Mouse (Mus musculus): ENCODE measurements around the gene Slc22a8. TPM values are rescaled to one million over a fixed set of nuclear protein-coding genes. Genes with fewer than 3 reads are reported as not detected.

The Slc22a8 gene
- total and polyA plus RNA-seq, 3 experiments = not detected

DNA sequence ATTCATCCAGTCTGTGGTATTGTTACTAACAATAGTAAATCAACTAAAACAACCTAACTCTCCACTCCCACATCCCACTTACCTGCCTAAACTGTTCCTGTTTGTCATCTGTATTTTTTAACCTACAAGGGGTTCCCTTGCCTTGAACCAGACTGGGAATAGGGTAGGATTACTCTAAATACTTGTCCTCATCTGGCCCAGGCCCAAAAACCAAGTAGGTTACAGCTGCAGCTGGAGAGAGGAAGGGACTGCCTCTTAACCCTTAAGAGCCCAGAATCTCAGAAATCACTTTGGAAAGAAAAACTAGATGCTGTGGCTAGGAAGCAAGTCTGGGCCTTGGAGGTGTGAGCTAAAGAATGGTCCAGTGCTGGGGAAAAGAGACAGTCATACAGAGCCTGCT lies 64.8 kb downstream of the Slc22a8 start:
- in situ Hi-C loops (cut with MboI; ENCODE audit: low pct_ligation_motif_present, low pct_unique_long_range_greater_than_20kb, low sequenced_read_pairs) (no loop called here), dilution Hi-C loops (cut with MboI; ENCODE audit: extremely low pct_ligation_motif_present, extremely low pct_unique_long_range_greater_than_20kb, low sequenced_read_pairs) (no loop called here)
- TF ChIP-seq MEF2A (IDR thresholded peaks at IDR 0.05; ENCODE audit: borderline replicate concordance, low read depth, low read length) = no peak
- TF ChIP-seq RCOR1 (conservative IDR thresholded peaks at IDR 0.05; ENCODE audit: low read depth, low read length) = no peak
- TF ChIP-seq JUN (IDR thresholded peaks at IDR 0.05; ENCODE audit: insufficient read depth, low read depth, low read length) = no peak
- TF ChIP-seq ELF1 (IDR thresholded peaks at IDR 0.05; ENCODE audit: low read depth, low read length) = no peak
- TF ChIP-seq UBTF (IDR thresholded peaks at IDR 0.05; ENCODE audit: low read depth, low read length) = no peak
- no peak for TF ChIP-seq GABPA (IDR thresholded peaks at IDR 0.05; ENCODE audit: insufficient replicate concordance, low read depth, low read length)
- no peak for TF ChIP-seq NELFE (IDR thresholded peaks at IDR 0.05; ENCODE audit: low read depth, low read length)
- TF ChIP-seq MAX (IDR thresholded peaks at IDR 0.05; ENCODE audit: low read length) = no peak
- TF ChIP-seq CHD2 (IDR thresholded peaks at IDR 0.05; ENCODE audit: low read length) = no peak
- TF ChIP-seq TCF12 (IDR thresholded peaks at IDR 0.05; ENCODE audit: low read depth, low read length) = no peak
- TF ChIP-seq USF2 (conservative IDR thresholded peaks at IDR 0.05; ENCODE audit: low read depth, low read length) = no peak
- TF ChIP-seq MXI1 (IDR thresholded peaks at IDR 0.05; ENCODE audit: low read depth, low read length) = no peak
- Histone ChIP-seq H3K27me3 (replicated peaks) (peaks cover 7% of the 10 kb centered on the region), H3K79me2 (replicated peaks; ENCODE audit: control insufficient read depth, extremely low read depth, insufficient read depth, poor library complexity, severe bottlenecking) (no peaks in the 10 kb centered on the region), H3K27ac (ENCODE audit: insufficient read depth, low read depth) (no peak overlapping the region), H3K36me3 (replicated peaks in 1 of 2; ENCODE audit: control insufficient read depth in 1 of 2, insufficient read depth in 1 of 2, low read length in 1 of 2) (no peaks in the 10 kb centered on the region), H3K4me3 (replicated peaks in 1 of 3; ENCODE audit: low read depth in 2 of 3, low read length in 2 of 3, poor library complexity in 1 of 3) (no peak overlapping the region), H3K9ac (ENCODE audit: insufficient read depth, low read depth) (no peak overlapping the region), H3K9me3 (replicated peaks; ENCODE audit: low read length) (no peaks in the 10 kb centered on the region), H3K4me1 (ENCODE audit: control insufficient read depth in 1 of 2, insufficient read depth in 2 of 2) (no peaks in the 10 kb centered on the region), H3K4me2 (ENCODE audit: insufficient read depth, low read depth, poor library complexity, severe bottlenecking) (no peak overlapping the region)
- DNase-seq (ENCODE audit: extremely low read depth) = no peak

DNA sequence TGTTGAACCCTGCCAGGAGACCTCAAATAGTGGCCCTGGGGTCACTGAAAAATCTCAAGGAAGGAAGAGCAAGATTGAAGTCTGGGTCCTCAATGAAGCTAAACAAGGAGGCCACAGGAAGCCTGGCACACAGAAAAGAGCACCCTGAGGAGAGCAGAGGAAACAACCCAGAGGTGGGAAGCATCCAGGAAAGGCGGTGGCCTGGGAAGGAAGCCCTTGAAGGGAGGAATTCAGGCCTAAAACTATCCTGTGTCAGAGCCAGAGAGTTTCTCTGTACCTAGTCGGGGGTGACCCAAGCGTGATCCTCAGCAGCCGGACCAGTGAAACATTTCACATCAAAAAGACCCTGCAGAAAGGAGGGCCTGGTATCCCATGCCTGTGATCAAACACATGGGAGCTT lies 65.3 kb downstream of the Slc22a8 start:
- no peaks in the 10 kb centered on the region for H3K4me1 ChIP-seq (ENCODE audit: control insufficient read depth in 1 of 2, insufficient read depth in 2 of 2)
- no peaks in the 10 kb centered on the region for H3K79me2 ChIP-seq (replicated peaks; ENCODE audit: control insufficient read depth, extremely low read depth, insufficient read depth, poor library complexity, severe bottlenecking)
- H3K9me3 ChIP-seq (replicated peaks; ENCODE audit: low read length) = no peaks in the 10 kb centered on the region
- TF ChIP-seq ELF1 (IDR thresholded peaks at IDR 0.05; ENCODE audit: low read depth, low read length) (no peak), ZNF384 (IDR thresholded peaks at IDR 0.05; ENCODE audit: low read depth, low read length) (no peak), JUN (IDR thresholded peaks at IDR 0.05; ENCODE audit: insufficient read depth, low read depth, low read length) (no peak), MEF2A (IDR thresholded peaks at IDR 0.05; ENCODE audit: borderline replicate concordance, low read depth, low read length) (no peak), BHLHE40 (IDR thresholded peaks at IDR 0.05; ENCODE audit: low read depth, low read length) (no peak), ETS1 (conservative IDR thresholded peaks at IDR 0.05; ENCODE audit: low read depth, low read length) (no peak), MAFK (IDR thresholded peaks at IDR 0.05; ENCODE audit: insufficient replicate concordance, low read length) (no peak), NRF1 (IDR thresholded peaks at IDR 0.05; ENCODE audit: low read depth, low read length) (no peak)
- peaks cover 7% of the 10 kb centered on the region for H3K27me3 ChIP-seq (replicated peaks)
- no peak for DNase-seq (ENCODE audit: extremely low read depth)
- no peak overlapping the region for H3K4me2 ChIP-seq (ENCODE audit: insufficient read depth, low read depth, poor library complexity, severe bottlenecking)
- in situ Hi-C loops (cut with MboI; ENCODE audit: low pct_ligation_motif_present, low pct_unique_long_range_greater_than_20kb, low sequenced_read_pairs) = no loop called here
- no peak overlapping the region for H3K9ac ChIP-seq (ENCODE audit: insufficient read depth, low read depth)
- H3K27ac ChIP-seq (ENCODE audit: insufficient read depth, low read depth) = no peak overlapping the region
- no peak overlapping the region for H3K4me3 ChIP-seq (replicated peaks in 1 of 3; ENCODE audit: low read depth in 2 of 3, low read length in 2 of 3, poor library complexity in 1 of 3)
- H3K36me3 ChIP-seq (replicated peaks in 1 of 2; ENCODE audit: control insufficient read depth in 1 of 2, insufficient read depth in 1 of 2, low read length in 1 of 2) = no peaks in the 10 kb centered on the region
- dilution Hi-C loops (cut with MboI; ENCODE audit: extremely low pct_ligation_motif_present, extremely low pct_unique_long_range_greater_than_20kb, low sequenced_read_pairs) = no loop called here

Other genes starting within 250 kb of the Slc22a8 start
- not detected in 2 replicates for gene Slc22a30, start 186.1 kb upstream of the Slc22a8 start, total RNA-seq (2012; rRNA removed)
- not detected in 2 replicates for gene Slc22a30, start 186.1 kb upstream of the Slc22a8 start, total RNA-seq (2014; rRNA removed)
- not detected in 2 replicates for gene Slc22a30, start 186.1 kb upstream of the Slc22a8 start, polyA plus RNA-seq (2012; ENCODE audit: insufficient read length, low read depth)
- not detected in 2 replicates for gene Slc22a6, start 26.8 kb downstream of the Slc22a8 start, total RNA-seq (2012; rRNA removed)
- not detected in 2 replicates for gene Slc22a6, start 26.8 kb downstream of the Slc22a8 start, total RNA-seq (2014; rRNA removed)
- gene Slc22a6, start 26.8 kb downstream of the Slc22a8 start, polyA plus RNA-seq (2012; ENCODE audit: insufficient read length, low read depth) = not detected in 2 replicates
- gene Chrm1, start 72.5 kb downstream of the Slc22a8 start, total RNA-seq (2012; rRNA removed) = not detected in 2 replicates
- not detected in 2 replicates for gene Chrm1, start 72.5 kb downstream of the Slc22a8 start, total RNA-seq (2014; rRNA removed)
- 0.14 TPM in 1 of 2 replicates, not detected in the other for gene Chrm1, start 72.5 kb downstream of the Slc22a8 start, polyA plus RNA-seq (2012; ENCODE audit: insufficient read length, low read depth)
- gene Slc3a2, start 132.1 kb downstream of the Slc22a8 start, total RNA-seq (2012; rRNA removed) = 177 and 269 TPM in 2 replicates
- 251 and 284 TPM in 2 replicates for gene Slc3a2, start 132.1 kb downstream of the Slc22a8 start, total RNA-seq (2014; rRNA removed)
- 432 and 478 TPM in 2 replicates for gene Slc3a2, start 132.1 kb downstream of the Slc22a8 start, polyA plus RNA-seq (2012; ENCODE audit: insufficient read length, low read depth)
- gene Wdr74, start 144.6 kb downstream of the Slc22a8 start, total RNA-seq (2012; rRNA removed) = 133 and 179 TPM in 2 replicates
- gene Wdr74, start 144.6 kb downstream of the Slc22a8 start, total RNA-seq (2014; rRNA removed) = 182 and 203 TPM in 2 replicates
- gene Wdr74, start 144.6 kb downstream of the Slc22a8 start, polyA plus RNA-seq (2012; ENCODE audit: insufficient read length, low read depth) = 208 and 235 TPM in 2 replicates
- 3.8 and 4.8 TPM in 2 replicates for gene 1700092M07Rik, start 149.5 kb downstream of the Slc22a8 start, total RNA-seq (2012; rRNA removed)
- 1.0 and 2.4 TPM in 2 replicates for gene 1700092M07Rik, start 149.5 kb downstream of the Slc22a8 start, total RNA-seq (2014; rRNA removed)
- 3.1 and 4.3 TPM in 2 replicates for gene 1700092M07Rik, start 149.5 kb downstream of the Slc22a8 start, polyA plus RNA-seq (2012; ENCODE audit: insufficient read length, low read depth)
- 47.5 and 48.1 TPM in 2 replicates for gene Stx5a, start 150.2 kb downstream of the Slc22a8 start, total RNA-seq (2012; rRNA removed)
- 49.1 and 49.7 TPM in 2 replicates for gene Stx5a, start 150.2 kb downstream of the Slc22a8 start, total RNA-seq (2014; rRNA removed)
- 35.2 and 39.3 TPM in 2 replicates for gene Stx5a, start 150.2 kb downstream of the Slc22a8 start, polyA plus RNA-seq (2012; ENCODE audit: insufficient read length, low read depth)
- gene Nxf1, start 165.8 kb downstream of the Slc22a8 start, total RNA-seq (2012; rRNA removed) = 66.5 and 83.6 TPM in 2 replicates
- 101 and 102 TPM in 2 replicates for gene Nxf1, start 165.8 kb downstream of the Slc22a8 start, total RNA-seq (2014; rRNA removed)
- gene Nxf1, start 165.8 kb downstream of the Slc22a8 start, polyA plus RNA-seq (2012; ENCODE audit: insufficient read length, low read depth) = 136 and 160 TPM in 2 replicates
- 56.5 and 58.7 TPM in 2 replicates for gene Tmem223, start 179.7 kb downstream of the Slc22a8 start, total RNA-seq (2012; rRNA removed)
- 86.6 and 106 TPM in 2 replicates for gene Tmem223, start 179.7 kb downstream of the Slc22a8 start, total RNA-seq (2014; rRNA removed)
- 43.3 and 45.7 TPM in 2 replicates for gene Tmem223, start 179.7 kb downstream of the Slc22a8 start, polyA plus RNA-seq (2012; ENCODE audit: insufficient read length, low read depth)
- gene Tmem179b, start 183.2 kb downstream of the Slc22a8 start, total RNA-seq (2012; rRNA removed) = 50.8 and 54.4 TPM in 2 replicates
- gene Tmem179b, start 183.2 kb downstream of the Slc22a8 start, total RNA-seq (2014; rRNA removed) = 85.7 and 105 TPM in 2 replicates
- 49.8 and 72.0 TPM in 2 replicates for gene Tmem179b, start 183.2 kb downstream of the Slc22a8 start, polyA plus RNA-seq (2012; ENCODE audit: insufficient read length, low read depth)
- 25.5 and 29.2 TPM in 2 replicates for gene Taf6l, start 195.2 kb downstream of the Slc22a8 start, total RNA-seq (2012; rRNA removed)
- 20.4 and 22.2 TPM in 2 replicates for gene Taf6l, start 195.2 kb downstream of the Slc22a8 start, total RNA-seq (2014; rRNA removed)
- gene Taf6l, start 195.2 kb downstream of the Slc22a8 start, polyA plus RNA-seq (2012; ENCODE audit: insufficient read length, low read depth) = 24.8 and 25.7 TPM in 2 replicates
- 157 and 162 TPM in 2 replicates for gene Polr2g, start 207.3 kb downstream of the Slc22a8 start, total RNA-seq (2012; rRNA removed)
- gene Polr2g, start 207.3 kb downstream of the Slc22a8 start, total RNA-seq (2014; rRNA removed) = 173 and 182 TPM in 2 replicates
- gene Polr2g, start 207.3 kb downstream of the Slc22a8 start, polyA plus RNA-seq (2012; ENCODE audit: insufficient read length, low read depth) = 138 and 148 TPM in 2 replicates
- 2.4 and 2.5 TPM in 2 replicates for gene Zbtb3, start 211.3 kb downstream of the Slc22a8 start, total RNA-seq (2012; rRNA removed)
- gene Zbtb3, start 211.3 kb downstream of the Slc22a8 start, total RNA-seq (2014; rRNA removed) = 1.1 and 2.2 TPM in 2 replicates
- gene Zbtb3, start 211.3 kb downstream of the Slc22a8 start, polyA plus RNA-seq (2012; ENCODE audit: insufficient read length, low read depth) = 1.2 and 1.3 TPM in 2 replicates
- gene Ttc9c, start 228.1 kb downstream of the Slc22a8 start, total RNA-seq (2012; rRNA removed) = 37.6 and 42.0 TPM in 2 replicates
- gene Ttc9c, start 228.1 kb downstream of the Slc22a8 start, total RNA-seq (2014; rRNA removed) = 56.5 and 57.2 TPM in 2 replicates
- 42.2 and 44.7 TPM in 2 replicates for gene Ttc9c, start 228.1 kb downstream of the Slc22a8 start, polyA plus RNA-seq (2012; ENCODE audit: insufficient read length, low read depth)
- gene Hnrnpul2, start 228.8 kb downstream of the Slc22a8 start, total RNA-seq (2012; rRNA removed) = 44.3 and 44.8 TPM in 2 replicates
- gene Hnrnpul2, start 228.8 kb downstream of the Slc22a8 start, total RNA-seq (2014; rRNA removed) = 17.8 and 19.7 TPM in 2 replicates
- gene Hnrnpul2, start 228.8 kb downstream of the Slc22a8 start, polyA plus RNA-seq (2012; ENCODE audit: insufficient read length, low read depth) = 81.6 and 94.1 TPM in 2 replicates
- gene AC129217.1, start 238.5 kb downstream of the Slc22a8 start, total RNA-seq (2012; rRNA removed) = 0.25 and 0.67 TPM in 2 replicates
- gene AC129217.1, start 238.5 kb downstream of the Slc22a8 start, total RNA-seq (2014; rRNA removed) = 2.1 and 5.1 TPM in 2 replicates
- 63.9 and 77.4 TPM in 2 replicates for gene AC129217.1, start 238.5 kb downstream of the Slc22a8 start, polyA plus RNA-seq (2012; ENCODE audit: insufficient read length, low read depth)
- 91.0 and 117 TPM in 2 replicates for gene Bscl2, start 246.2 kb downstream of the Slc22a8 start, total RNA-seq (2012; rRNA removed)
- gene Bscl2, start 246.2 kb downstream of the Slc22a8 start, total RNA-seq (2014; rRNA removed) = 27.9 and 30.9 TPM in 2 replicates
- 46.7 and 51.6 TPM in 2 replicates for gene Bscl2, start 246.2 kb downstream of the Slc22a8 start, polyA plus RNA-seq (2012; ENCODE audit: insufficient read length, low read depth)
- gene Gng3, start 247.9 kb downstream of the Slc22a8 start, total RNA-seq (2012; rRNA removed) = 3.1 and 6.1 TPM in 2 replicates
- gene Gng3, start 247.9 kb downstream of the Slc22a8 start, total RNA-seq (2014; rRNA removed) = 0.55 and 0.56 TPM in 2 replicates
- gene Gng3, start 247.9 kb downstream of the Slc22a8 start, polyA plus RNA-seq (2012; ENCODE audit: insufficient read length, low read depth) = 8.1 and 10.3 TPM in 2 replicates

Data from CH12.LX (cell line).